ENCODE assay signal across 31 mouse cellular contexts in the genomic region with DNA sequence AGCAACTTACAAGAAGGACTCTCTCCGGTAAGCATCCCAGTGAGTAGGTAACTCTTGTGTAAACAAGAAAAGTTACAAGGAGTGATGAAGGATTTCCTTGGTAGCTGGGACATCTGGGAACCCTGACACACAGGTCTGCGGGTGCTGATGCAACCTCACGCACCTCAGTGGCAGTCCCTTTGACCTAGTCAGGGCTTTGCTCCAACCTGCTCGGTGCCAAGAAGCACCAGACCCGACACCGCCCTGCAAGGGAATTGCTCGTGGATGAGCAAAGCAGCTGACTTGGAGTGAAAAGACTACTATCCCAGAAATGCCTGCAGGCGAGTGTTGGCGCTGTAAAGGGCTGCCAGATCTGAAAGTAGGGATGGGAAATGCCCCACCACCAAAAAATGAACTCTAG.
"Had no signal": no experiment of that assay in that cellular context is flagged by ENCODE, and none has a peak within 500 bp of the region (broad histone marks: within the 10 kb centered on the region; RNA-seq: fewer than 3 reads in every experiment).

No protein-coding gene starts in this region.

- ATAC-seq: liver, embryonic 12.5 days; liver, postnatal 0 days; lung, postnatal 0 days; midbrain, embryonic 13.5 days; midbrain, embryonic 15.5 days; midbrain, embryonic 16.5 days had no signal

- H3K4me1 ChIP-seq: lung, embryonic 15.5 days; midbrain, embryonic 10.5 days; midbrain, embryonic 12.5 days; midbrain, embryonic 13.5 days; midbrain, embryonic 15.5 days had no signal

- DNase-seq: left cerebral cortex, postnatal 4 days; liver; liver, embryonic 13.5 days; liver, postnatal 0 days; lung, adult 18-20 months; lung, adult 2 months; lung, embryonic 14.5 days; lung, postnatal 10 days; lung, postnatal 14 days; lung, postnatal 36 days; lung, postnatal 4 days; midbrain, embryonic 14.5 days had no signal

- H3K27me3 ChIP-seq: limb, embryonic 12.5 days; limb, embryonic 13.5 days; limb, embryonic 15.5 days; liver, embryonic 12.5 days; liver, embryonic 13.5 days; liver, embryonic 15.5 days; lung, embryonic 15.5 days; midbrain, embryonic 12.5 days; midbrain, embryonic 13.5 days; midbrain, embryonic 15.5 days had no signal

- H3K4me3 ChIP-seq: limb, embryonic 10.5 days; limb, embryonic 12.5 days; limb, embryonic 13.5 days; limb, embryonic 15.5 days; liver, embryonic 12.5 days; liver, embryonic 13.5 days; liver, embryonic 15.5 days; lung, embryonic 15.5 days; megakaryocyte, embryonic 14.5 days; midbrain, embryonic 10.5 days; midbrain, embryonic 12.5 days; midbrain, embryonic 13.5 days; midbrain, embryonic 15.5 days; myocyte had no signal

- H3K4me2 ChIP-seq: limb, embryonic 12.5 days; limb, embryonic 13.5 days; limb, embryonic 15.5 days; liver, embryonic 11.5 days; liver, embryonic 12.5 days; liver, embryonic 13.5 days; liver, embryonic 15.5 days; lung, embryonic 14.5 days; lung, embryonic 15.5 days; midbrain, embryonic 11.5 days; midbrain, embryonic 12.5 days; midbrain, embryonic 13.5 days; midbrain, embryonic 15.5 days had no signal

- H3K9ac ChIP-seq: limb, embryonic 12.5 days; limb, embryonic 13.5 days; limb, embryonic 15.5 days; liver, embryonic 12.5 days; liver, embryonic 13.5 days; liver, embryonic 14.5 days; liver, embryonic 15.5 days; liver, postnatal 0 days; lung, embryonic 14.5 days; lung, embryonic 15.5 days; midbrain, embryonic 12.5 days; midbrain, embryonic 13.5 days; midbrain, embryonic 15.5 days had no signal

- H3K9me3 ChIP-seq: limb, embryonic 10.5 days; limb, embryonic 12.5 days; limb, embryonic 13.5 days; limb, embryonic 15.5 days; liver, embryonic 12.5 days; liver, embryonic 13.5 days; liver, embryonic 15.5 days; lung, embryonic 15.5 days; megakaryocyte, embryonic 14.5 days; midbrain, embryonic 10.5 days; midbrain, embryonic 12.5 days; midbrain, embryonic 13.5 days; midbrain, embryonic 15.5 days had no signal

- H3K27ac ChIP-seq: limb, embryonic 10.5 days; limb, embryonic 12.5 days; limb, embryonic 13.5 days; limb, embryonic 15.5 days; liver, embryonic 12.5 days; liver, embryonic 13.5 days; liver, embryonic 14.5 days; liver, embryonic 15.5 days; lung, embryonic 15.5 days; macrophage; midbrain, embryonic 10.5 days; midbrain, embryonic 12.5 days; midbrain, embryonic 13.5 days; midbrain, embryonic 15.5 days had no signal

- H3K36me3 ChIP-seq: limb, embryonic 10.5 days; limb, embryonic 12.5 days; limb, embryonic 13.5 days; limb, embryonic 15.5 days; liver, embryonic 12.5 days; liver, embryonic 13.5 days; liver, embryonic 15.5 days; lung, embryonic 15.5 days; midbrain, embryonic 10.5 days; midbrain, embryonic 12.5 days; midbrain, embryonic 13.5 days; midbrain, embryonic 15.5 days had no signal
